Mouse (Mus musculus): ENCODE results near the gene Mctp1.

DNA sequence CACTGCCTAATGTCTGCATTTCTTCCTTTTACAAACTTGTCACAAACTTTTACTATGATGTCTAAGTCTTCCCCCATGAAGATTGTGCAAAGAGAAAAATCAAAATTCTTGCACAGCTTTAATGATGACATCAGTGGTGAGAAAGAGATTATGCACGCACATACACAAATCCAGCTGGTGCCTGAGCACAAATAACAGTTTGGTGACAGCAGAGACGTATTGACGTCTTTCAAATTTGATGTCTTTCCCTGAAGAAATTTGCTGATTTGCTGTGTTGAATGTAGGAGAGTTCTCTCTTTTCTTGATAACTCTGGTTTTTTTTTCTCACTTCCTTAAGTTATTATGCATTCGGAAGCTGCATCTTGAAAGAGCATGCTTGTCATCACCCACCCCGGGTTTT lies 472.7 kb downstream of the Mctp1 start:
- TF ChIP-seq GATA1 (IDR thresholded peaks at IDR 0.05; ENCODE audit: borderline replicate concordance, low read length), result no peak
- TF ChIP-seq FLI1 (IDR thresholded peaks at IDR 0.05; ENCODE audit: low read length), result no peak
